Mouse (Mus musculus): ENCODE measurements around the gene Ctdspl. TPM values are rescaled to one million over a fixed set of nuclear protein-coding genes. Genes with fewer than 3 reads are reported as not detected.
A peak's percentile ranks its signal among the peaks of the same experiment; 100 is the strongest.

The Ctdspl gene
- polyA plus RNA-seq, 1 experiment from 2014 or later, result 3.1 TPM

DNA sequence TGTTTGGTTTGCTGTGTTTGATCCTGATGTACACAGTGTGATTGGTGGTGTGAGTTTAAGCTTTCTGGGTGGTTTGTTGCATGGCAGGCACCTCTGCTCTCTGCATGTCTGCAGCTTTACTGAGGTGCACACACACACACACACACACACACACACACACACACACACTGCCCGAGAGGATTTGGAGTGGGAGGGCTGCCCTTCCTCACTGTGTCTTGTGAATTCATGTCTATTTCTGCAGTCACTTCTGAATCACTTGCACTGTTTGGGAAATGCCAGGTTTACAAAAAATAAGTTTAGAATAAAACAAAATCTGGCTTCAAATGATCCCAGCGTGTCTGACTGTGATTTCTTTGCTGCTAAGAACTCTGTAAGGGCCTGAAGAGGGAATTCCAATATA lies 25.6 kb upstream of the Ctdspl start:
- no peaks in the 10 kb centered on the region for H3K79me2 ChIP-seq (ENCODE audit: inconsistent target)
- H3K4me3 ChIP-seq (ENCODE audit: inconsistent target), result no peak overlapping the region
- no peaks in the 10 kb centered on the region for H3K36me3 ChIP-seq (ENCODE audit: inconsistent target)
- H3K27ac ChIP-seq, result no peak overlapping the region
- WGBS (ENCODE audit: missing documents), result 83% methylated on average over 2 of the region's 2 CpGs

DNA sequence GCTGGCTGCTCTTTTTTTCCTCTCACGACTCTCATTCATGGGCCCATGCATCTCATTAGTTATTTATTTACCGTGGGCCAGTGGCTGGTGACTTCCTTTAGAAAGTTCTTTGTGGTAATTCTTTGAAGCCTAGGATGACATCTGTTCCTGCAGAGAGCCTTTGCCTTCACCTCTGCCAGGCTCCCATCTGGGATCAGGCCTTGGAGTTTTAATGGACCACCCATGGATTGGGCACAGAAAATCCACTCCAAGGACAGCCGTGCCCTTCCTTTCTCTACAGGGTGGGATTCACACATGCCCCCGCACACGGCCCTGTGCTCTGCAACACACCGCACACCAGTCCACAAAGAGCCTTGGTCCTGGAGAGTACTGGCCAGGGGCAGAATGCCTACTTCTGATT lies 24.3 kb upstream of the Ctdspl start:
- WGBS (ENCODE audit: missing documents), result 69% methylated on average over 6 of the region's 6 CpGs
- H3K27ac ChIP-seq, result no peak overlapping the region
- no peaks in the 10 kb centered on the region for H3K79me2 ChIP-seq (ENCODE audit: inconsistent target)
- no peak overlapping the region for H3K4me3 ChIP-seq (ENCODE audit: inconsistent target)
- H3K36me3 ChIP-seq (ENCODE audit: inconsistent target), result no peaks in the 10 kb centered on the region

- WGBS (ENCODE audit: missing documents), result 51% methylated on average over 18 of the region's 18 CpGs
- Histone ChIP-seq H3K27ac (no peak overlapping the region), H3K79me2 (ENCODE audit: inconsistent target) (no peaks in the 10 kb centered on the region), H3K36me3 (ENCODE audit: inconsistent target) (no peaks in the 10 kb centered on the region), H3K4me3 (ENCODE audit: inconsistent target) (no peak overlapping the region)
Measured at GRCm38 (mm10) chr9:118907934-118908620, 18.2 kb upstream of the Ctdspl start.

- peak overlapping the region; percentile 17; the same call in 1 of the 2 replicates for H3K27ac ChIP-seq
- no peaks in the 10 kb centered on the region for H3K36me3 ChIP-seq (ENCODE audit: inconsistent target)
- no peak overlapping the region for H3K4me3 ChIP-seq (ENCODE audit: inconsistent target)
- 18% methylated on average over 9 of the region's 9 CpGs for WGBS (ENCODE audit: missing documents)
- H3K79me2 ChIP-seq (ENCODE audit: inconsistent target), result no peaks in the 10 kb centered on the region
Measured at GRCm38 (mm10) chr9:118913048-118913447, 13.2 kb upstream of the Ctdspl start.

GRCm38 (mm10) chr9:118913613-118914012 lies 12.6 kb upstream of the Ctdspl start:
- WGBS (ENCODE audit: missing documents), result 62% methylated on average over 3 of the region's 3 CpGs
- H3K36me3 ChIP-seq (ENCODE audit: inconsistent target), result no peaks in the 10 kb centered on the region
- no peak overlapping the region for H3K4me3 ChIP-seq (ENCODE audit: inconsistent target)
- H3K79me2 ChIP-seq (ENCODE audit: inconsistent target), result no peaks in the 10 kb centered on the region
- peak overlapping the region; percentile 17; the same call in 1 of the 2 replicates for H3K27ac ChIP-seq

DNA sequence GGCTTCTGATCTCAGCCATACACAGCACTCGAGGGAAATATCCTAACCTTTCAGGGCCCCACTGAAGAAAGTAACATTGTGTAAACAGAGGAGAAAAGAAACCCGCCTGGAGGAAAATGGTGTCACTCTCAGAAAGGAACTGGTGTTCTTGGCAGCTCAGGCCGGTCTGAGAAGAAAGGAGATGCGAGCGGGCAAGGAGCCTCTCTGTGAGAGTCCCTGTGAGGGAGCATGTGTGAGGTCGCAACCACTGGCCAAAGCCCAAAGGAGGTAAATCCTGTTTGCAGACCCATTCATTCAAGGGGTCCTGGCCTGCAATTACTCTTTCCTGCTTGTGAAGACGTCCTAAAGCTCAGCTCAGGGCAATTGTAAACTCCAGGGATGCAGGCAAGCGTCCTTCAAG lies 11.7 kb upstream of the Ctdspl start:
- H3K27ac ChIP-seq, result no peak overlapping the region
- WGBS (ENCODE audit: missing documents), result 87% methylated on average over 8 of the region's 8 CpGs
- no peaks in the 10 kb centered on the region for H3K79me2 ChIP-seq (ENCODE audit: inconsistent target)
- no peaks in the 10 kb centered on the region for H3K36me3 ChIP-seq (ENCODE audit: inconsistent target)
- H3K4me3 ChIP-seq (ENCODE audit: inconsistent target), result no peak overlapping the region

DNA sequence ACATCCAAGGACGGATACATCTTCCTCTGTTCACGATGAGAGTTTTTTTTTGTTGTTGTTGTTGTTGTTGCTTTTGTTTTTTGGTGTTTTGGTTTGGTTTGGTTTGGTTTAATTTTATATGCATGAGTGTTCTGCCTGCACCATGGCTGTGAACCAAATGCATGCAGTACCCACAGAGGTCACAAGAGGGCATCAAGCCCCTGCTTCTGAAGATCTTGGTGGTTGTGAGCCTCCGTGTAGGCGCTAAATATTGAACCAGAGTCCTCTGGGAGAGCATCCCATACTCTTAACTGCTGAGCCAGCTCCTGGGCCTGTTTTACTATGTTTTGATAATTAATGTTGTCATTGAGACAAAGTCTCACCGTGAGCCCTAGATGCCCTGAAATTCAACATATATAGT lies 11.0 kb upstream of the Ctdspl start:
- WGBS (ENCODE audit: missing documents), result 76% methylated on average over 5 of the region's 5 CpGs
- Histone ChIP-seq H3K36me3 (ENCODE audit: inconsistent target) (no peaks in the 10 kb centered on the region), H3K4me3 (ENCODE audit: inconsistent target) (no peak overlapping the region), H3K27ac (no peak overlapping the region), H3K79me2 (ENCODE audit: inconsistent target) (no peaks in the 10 kb centered on the region)

- WGBS (ENCODE audit: missing documents), result 83% methylated on average over 16 of the region's 16 CpGs
- Histone ChIP-seq H3K27ac (no peak overlapping the region), H3K36me3 (ENCODE audit: inconsistent target) (no peaks in the 10 kb centered on the region), H3K4me3 (ENCODE audit: inconsistent target) (no peak overlapping the region), H3K79me2 (ENCODE audit: inconsistent target) (no peaks in the 10 kb centered on the region)
Measured at GRCm38 (mm10) chr9:118919672-118920186, 6.5 kb upstream of the Ctdspl start.

DNA sequence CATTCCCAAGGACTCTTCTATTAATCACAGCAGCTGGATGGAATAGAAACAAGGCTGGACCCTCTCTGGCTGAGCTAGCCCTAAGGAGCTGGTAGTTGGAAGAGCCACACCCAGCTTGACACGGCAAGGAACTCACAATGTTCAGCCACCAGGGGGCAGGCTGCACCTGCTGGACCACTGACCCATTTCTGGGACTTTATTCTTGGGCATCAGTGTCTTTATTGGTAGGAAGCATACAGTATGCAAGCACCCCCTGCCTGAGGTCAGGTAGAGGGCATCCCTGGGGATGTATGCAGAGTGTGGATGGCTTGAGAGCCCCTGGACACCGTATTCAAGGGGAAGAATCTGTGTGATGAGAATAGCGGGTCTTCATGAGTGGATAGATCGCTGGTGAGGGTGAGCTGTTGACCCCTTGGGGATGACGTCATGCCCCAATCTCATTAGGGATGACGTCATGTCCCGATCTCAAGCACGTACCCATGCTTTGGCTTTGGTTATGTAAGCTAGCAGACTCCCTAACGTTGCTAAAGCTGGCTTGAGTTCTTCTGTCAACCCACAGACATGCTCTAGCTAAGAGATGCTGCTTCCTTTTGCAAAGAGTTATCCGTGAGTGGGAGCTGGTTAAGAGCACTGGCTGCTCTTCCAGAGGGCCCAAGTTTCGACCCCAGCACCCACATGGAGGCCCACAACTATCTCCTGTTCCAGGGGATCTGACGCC lies 5.3 kb upstream of the Ctdspl start:
- H3K79me2 ChIP-seq (ENCODE audit: inconsistent target), result no peaks in the 10 kb centered on the region
- 59% methylated on average over 12 of the region's 12 CpGs for WGBS (ENCODE audit: missing documents)
- no peak overlapping the region for H3K27ac ChIP-seq

DNA sequence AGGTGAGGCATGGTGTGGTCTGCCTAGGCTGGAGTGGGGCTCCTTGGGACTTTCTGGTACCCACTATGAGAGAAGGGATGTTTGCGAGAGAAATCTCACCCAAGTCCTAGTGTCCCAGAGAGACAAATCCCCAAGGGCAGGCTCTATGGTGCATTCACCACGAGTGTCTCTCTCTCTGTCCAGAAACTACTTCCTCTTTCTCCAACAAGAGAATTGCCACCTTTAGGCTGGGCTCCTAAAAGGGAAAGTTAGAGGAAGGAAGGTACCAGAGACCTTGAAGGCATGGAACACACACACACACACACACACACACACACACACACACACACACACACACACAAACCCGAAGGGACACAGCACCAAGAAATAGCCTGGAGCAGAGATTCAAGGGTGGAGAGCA lies 4.3 kb upstream of the Ctdspl start:
- 11% methylated on average over 3 of the region's 3 CpGs for WGBS (ENCODE audit: missing documents)
- no peak overlapping the region for H3K4me3 ChIP-seq (ENCODE audit: inconsistent target)
- no peak overlapping the region for H3K27ac ChIP-seq
- H3K79me2 ChIP-seq (ENCODE audit: inconsistent target), result no peaks in the 10 kb centered on the region
- H3K36me3 ChIP-seq (ENCODE audit: inconsistent target), result no peaks in the 10 kb centered on the region

More for the DNA sequence above, 5.3 kb upstream of the Ctdspl start:
- no peak overlapping the region for H3K4me3 ChIP-seq (ENCODE audit: inconsistent target)
- H3K36me3 ChIP-seq (ENCODE audit: inconsistent target), result no peaks in the 10 kb centered on the region

DNA sequence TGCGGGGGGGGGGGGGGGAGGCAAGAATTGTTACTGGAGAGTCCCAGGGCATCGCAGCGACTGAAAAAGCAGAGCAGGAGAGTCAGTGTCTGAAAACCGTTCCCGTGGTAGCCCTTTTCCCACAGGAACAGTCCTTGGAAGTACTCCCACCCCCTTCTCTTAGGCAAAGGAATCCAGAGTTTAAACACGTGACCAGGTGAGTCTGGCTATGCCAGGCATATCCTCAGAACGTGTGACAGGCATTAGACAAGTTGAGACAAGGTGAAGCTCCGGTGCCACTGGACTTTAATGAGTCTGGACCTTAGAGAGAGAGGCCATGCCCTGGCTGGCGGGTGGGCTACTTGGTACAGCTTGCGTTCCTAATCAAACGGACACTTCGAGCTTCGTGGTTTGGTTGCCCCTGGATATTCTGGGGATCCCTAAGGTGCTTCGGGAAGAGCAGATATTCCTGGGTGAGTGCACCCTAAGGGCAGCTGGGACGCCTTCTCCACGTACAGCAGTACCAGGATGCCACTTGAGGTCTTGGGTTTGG lies 1.6 kb upstream of the Ctdspl start:
- H3K4me3 ChIP-seq (ENCODE audit: inconsistent target), result peak overlapping the region; percentile 70
- H3K36me3 ChIP-seq (ENCODE audit: inconsistent target), result no peaks in the 10 kb centered on the region
- H3K79me2 ChIP-seq (ENCODE audit: inconsistent target), result no peaks in the 10 kb centered on the region
- 51% methylated on average over 16 of the region's 16 CpGs for WGBS (ENCODE audit: missing documents)
- H3K27ac ChIP-seq, result no peak overlapping the region

DNA sequence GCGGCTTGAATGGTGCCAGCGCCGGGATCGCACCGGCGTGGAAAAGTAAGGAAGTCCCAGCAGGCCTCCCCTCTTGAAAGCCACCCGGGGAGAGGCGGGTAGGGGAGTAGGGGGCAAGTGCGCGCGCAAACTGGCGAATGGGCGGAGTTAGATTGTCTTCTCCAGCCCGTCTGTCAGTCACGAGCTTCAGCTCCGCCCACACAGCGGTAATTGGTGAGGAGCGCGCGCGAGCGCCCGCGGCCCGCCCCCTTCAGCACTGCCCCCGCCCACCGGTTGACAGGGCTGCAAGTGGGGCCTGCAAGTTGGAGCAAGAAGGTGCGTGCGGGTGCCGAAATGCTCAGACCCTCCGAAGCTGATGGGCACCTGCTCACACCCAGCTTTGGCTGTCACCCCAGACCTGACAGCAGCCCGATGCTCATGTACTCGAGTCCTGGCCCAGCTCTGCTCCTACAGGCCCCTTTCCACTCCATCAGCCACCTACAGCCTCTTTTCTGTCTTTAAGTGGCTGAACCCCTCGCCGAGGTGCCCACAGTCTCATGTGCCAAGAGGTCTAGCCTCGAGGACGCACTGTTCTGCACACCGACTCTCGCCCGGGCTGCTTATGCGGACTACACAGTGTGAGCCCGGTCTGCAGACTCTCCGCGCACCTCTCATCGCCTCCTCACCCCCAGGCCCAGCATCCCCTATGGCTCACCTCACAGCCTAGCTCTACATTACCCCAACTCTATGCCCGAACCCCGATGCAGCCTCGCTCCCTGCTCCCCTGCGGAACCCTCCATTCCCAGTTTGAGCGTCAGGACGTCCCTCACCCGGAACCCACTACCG lies 755 bp upstream of the Ctdspl start:
- Histone ChIP-seq H3K27ac (peak overlapping the region; percentile 53), H3K4me3 (ENCODE audit: inconsistent target) (peak overlapping the region; percentile 70), H3K36me3 (ENCODE audit: inconsistent target) (no peaks in the 10 kb centered on the region), H3K79me2 (ENCODE audit: inconsistent target) (no peaks in the 10 kb centered on the region; the same call in 1 of the 2 replicates)
- WGBS (ENCODE audit: missing documents), result under 1% methylated on average over 48 of the region's 53 CpGs

- Histone ChIP-seq H3K27ac (no peak overlapping the region), H3K36me3 (ENCODE audit: inconsistent target) (no peaks in the 10 kb centered on the region), H3K4me3 (ENCODE audit: inconsistent target) (peak overlapping the region; percentile 22; the same call in 1 of the 2 replicates), H3K79me2 (ENCODE audit: inconsistent target) (no peaks in the 10 kb centered on the region; the same call in 1 of the 2 replicates)
- WGBS (ENCODE audit: missing documents), result 2% methylated on average over 29 of the region's 68 CpGs
Measured at GRCm38 (mm10) chr9:118926688-118927321, 552 bp downstream of the Ctdspl start.

DNA sequence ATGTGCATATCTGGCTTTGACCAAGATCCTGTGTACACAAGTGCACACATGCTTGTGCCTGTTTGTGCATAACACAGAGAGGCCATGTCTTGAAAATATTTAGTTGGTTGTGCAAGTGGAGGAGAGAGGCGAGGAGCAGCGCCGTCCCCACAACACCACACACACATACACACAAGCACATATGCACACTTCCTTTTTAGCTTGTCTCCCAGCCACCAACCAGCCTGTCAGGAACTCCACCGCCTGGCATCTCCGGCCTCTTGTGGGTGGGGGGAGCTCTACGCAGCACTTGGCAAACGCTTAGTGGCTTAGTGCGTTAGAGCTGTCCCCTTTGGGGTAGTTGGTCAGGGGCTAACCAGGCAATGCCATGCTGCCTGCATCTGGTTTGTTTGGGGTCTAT lies 1.2 kb downstream of the Ctdspl start:
- Histone ChIP-seq H3K36me3 (ENCODE audit: inconsistent target) (no peaks in the 10 kb centered on the region), H3K79me2 (ENCODE audit: inconsistent target) (no peaks in the 10 kb centered on the region; the same call in 1 of the 2 replicates), H3K4me3 (ENCODE audit: inconsistent target) (peak overlapping the region; percentile 22; the same call in 1 of the 2 replicates), H3K27ac (no peak overlapping the region)
- WGBS (ENCODE audit: missing documents), result 15% methylated on average over 7 of the region's 8 CpGs
